Mouse (Mus musculus): ENCODE data around the gene D430042O09Rik.
A peak's percentile ranks its signal among the peaks of the same experiment; 100 is the strongest.
"Not testable (repeated sequence)": the region's sequence is repeated elsewhere in the genome, so short reads cannot be mapped to it uniquely, and the experiment has no call there.

Gene D430042O09Rik

DNA sequence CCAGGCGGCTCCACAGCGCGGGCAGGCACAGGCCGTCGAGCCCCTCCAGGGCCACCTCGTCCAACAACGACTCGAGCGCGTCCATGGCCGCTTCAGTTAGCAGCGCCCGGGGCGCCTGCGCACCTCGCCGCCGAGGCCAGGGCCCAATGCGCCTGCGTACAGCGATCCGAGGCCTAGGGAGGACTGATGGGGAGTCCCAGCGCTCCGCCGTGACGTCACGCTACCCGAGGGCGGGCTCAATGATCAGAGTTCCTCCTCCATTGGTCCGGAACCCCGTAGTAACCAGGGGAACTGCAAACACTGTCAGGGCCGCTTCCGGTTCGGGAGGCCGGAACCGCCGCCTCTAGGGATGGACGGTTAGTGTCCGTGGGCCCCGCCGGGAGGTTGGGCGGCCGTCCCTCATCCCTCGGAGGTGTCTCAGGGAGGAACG is at the start of gene D430042O09Rik, which contains the start of gene Gtf3c1:
Gene D430042O09Rik, plus strand, starts transcription at position 296 of the 430 bp plus-strand sequence.
Gene Gtf3c1, minus strand, starts transcription at position 188 of the 430 bp plus-strand sequence.
- peak; percentile 97 for DNase-seq (ENCODE audit: low spot score)

DNA sequence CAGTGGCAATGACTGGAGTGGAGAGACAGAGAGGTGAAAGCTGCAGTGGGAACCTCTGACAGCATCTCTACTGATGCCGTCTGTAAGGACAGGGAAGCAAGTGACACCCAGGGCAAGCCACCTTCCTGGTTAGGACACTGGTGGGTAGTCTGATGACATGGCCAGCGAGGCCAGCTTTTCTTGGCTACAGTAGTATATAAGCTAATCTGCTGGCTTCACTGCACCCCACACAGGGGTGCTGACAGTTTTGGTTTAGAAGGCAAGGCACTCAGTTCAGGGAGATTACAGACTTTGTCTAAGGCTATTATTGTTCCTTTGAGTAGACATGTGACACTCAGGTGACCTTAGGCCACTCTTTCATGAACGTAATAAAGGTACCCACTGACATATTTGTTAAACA is 44.0 kb upstream of the D430042O09Rik start:
- no peak for DNase-seq (ENCODE audit: low spot score)

DNA sequence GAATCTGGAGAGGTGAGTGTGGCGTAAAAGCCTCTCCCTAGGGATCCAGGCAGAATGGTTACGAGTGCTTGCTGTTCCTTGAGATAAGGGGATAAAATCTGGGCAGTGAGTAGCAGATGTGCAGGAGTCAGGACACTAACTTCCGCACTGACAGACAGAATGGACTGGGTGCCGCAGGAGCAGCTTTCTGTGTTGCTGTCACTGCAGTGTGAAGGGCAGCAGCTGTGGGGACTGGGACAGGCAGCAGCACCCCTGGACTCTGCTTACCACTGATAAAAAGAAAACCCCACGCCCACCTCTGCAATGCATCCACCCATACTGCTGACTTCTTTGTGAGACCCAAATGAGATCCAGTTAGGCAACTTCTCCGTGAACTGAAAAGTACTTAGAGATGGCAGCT is 36.8 kb upstream of the D430042O09Rik start:
- DNase-seq (ENCODE audit: low spot score), result no peak

DNA sequence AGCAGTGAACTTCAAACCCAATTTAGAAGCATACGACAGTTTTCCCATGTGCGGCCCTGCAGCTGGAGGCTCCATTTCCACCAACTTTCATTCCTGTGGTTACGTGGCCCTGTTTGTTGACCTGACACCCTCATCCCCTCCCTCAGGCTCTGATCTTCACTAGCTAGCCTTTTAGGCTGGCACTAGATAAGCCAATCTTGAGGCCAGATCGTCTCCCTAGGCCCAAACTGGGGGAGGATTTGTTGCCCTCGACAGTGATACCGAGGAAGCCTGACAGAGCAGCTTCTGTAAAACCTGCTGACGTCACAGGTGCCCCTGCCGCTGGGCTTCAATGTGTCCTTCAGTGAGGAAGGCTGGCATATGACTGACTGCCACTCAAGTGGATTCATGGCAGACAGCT is 36.3 kb upstream of the D430042O09Rik start:
- no peak for DNase-seq (ENCODE audit: low spot score)

- DNase-seq (ENCODE audit: low spot score), result peak; percentile 66
Measured at GRCm38 (mm10) chr7:125674916-125675315, 32.8 kb upstream of the D430042O09Rik start.

DNA sequence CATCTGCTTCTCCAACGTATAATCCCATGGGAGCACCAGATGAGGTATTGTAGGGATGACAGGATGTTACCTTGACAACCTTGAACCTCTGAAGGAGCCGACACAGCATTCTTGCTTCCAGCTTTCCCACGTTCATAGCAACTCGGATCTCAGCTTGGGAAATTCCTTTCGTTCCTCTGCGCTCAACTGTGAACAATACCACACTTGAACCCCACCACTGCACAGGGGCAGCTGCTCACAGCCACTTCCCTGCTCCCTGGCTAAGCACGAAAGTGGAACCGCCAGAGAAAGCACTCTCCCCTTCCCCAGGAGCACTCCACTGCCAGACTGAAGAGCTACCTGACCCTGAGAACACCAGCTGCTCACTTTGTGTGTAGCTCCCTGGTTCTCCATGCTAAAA is 28.9 kb upstream of the D430042O09Rik start:
- no peak for DNase-seq (ENCODE audit: low spot score)

DNA sequence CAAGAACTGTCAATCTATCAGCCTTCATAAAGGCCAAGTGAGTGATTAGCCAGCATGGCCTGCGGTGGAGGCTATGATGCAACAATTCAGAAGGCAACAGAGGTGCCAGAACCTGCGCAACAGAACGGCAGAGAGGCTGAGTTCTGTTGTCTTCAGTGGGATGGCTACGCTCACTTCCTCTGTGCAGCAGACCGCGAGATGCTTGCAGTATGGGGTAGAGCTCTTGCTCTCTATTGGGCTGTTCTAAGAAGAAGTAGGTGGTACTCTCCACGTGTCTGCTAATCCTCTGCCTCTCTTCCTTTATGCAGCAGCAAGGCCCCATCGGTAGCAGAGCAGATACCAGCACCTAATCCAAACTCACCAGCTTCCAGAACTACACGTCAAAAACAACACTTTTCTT is 27.8 kb upstream of the D430042O09Rik start:
- DNase-seq (ENCODE audit: low spot score), result no peak

- DNase-seq (ENCODE audit: low spot score), result no peak
Measured at GRCm38 (mm10) chr7:125690516-125690915, 17.2 kb upstream of the D430042O09Rik start.

DNA sequence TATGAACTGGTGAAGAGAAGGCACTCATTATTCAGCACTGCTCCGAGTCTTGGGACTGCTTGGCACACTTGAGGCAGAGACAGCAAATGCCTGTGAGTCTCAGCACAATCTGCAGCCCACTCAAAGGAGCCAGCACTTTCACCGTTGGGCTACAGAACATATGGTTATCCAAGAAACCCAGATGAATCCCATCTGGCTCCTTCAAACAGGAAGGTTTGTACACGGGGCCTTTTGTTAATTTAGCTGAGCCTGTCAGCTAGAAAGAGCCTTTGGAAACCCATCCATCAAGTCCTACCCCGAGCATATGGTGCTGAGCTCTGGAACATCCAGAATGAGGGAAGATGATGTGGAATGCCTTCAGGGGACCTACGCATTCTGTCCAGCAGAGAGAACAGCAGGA is 13.6 kb upstream of the D430042O09Rik start:
- no peak for DNase-seq (ENCODE audit: low spot score)

DNA sequence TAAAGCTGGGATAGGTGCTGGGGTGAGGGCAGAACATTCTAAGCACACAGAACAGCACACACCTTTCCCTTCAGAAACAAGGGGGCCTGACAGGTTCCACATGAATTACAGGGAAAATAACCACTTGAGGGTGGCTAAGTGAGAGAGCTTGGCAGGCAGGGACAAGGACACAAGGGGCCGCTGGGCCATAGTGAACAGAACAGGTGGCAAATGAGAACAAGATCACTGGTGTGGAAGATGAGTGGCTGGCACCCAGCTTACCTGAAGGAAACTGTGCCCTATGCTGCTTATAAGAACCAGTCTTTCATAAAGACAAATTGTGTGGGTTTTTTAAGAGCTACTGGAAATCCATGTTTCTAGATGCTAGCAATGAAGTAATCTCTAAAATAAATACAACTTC is 4.9 kb upstream of the D430042O09Rik start:
- DNase-seq (ENCODE audit: low spot score), result no peak

GRCm38 (mm10) chr7:125707186-125707585 is 502 bp upstream of the D430042O09Rik start:
- no peak for DNase-seq (ENCODE audit: low spot score)

GRCm38 (mm10) chr7:125708100-125708499 is 412 bp downstream of the D430042O09Rik start:
- DNase-seq (ENCODE audit: low spot score), result peak; percentile 29

- not testable (repeated sequence) for DNase-seq (ENCODE audit: low spot score)
Measured at GRCm38 (mm10) chr7:125713542-125714055, 5.9 kb downstream of the D430042O09Rik start.

DNA sequence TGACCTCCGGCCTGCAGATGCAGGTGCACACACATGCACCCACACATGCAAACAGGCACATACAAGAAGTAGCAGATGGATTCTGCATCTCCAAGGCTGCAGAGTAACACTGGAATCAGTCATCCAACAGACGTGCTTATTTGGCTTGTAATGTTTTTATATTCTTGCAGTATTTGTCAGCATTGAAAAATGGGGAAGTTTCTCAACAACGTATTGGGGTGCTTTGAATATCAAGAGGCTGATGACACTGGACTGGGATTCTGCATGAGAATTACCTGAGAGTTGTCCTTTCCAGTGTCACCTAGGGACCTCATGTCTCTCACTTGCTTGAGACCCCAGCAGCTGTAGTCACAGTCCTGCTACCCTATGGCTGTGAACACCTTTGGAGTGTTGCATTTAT is 7.1 kb downstream of the D430042O09Rik start:
- no peak for DNase-seq (ENCODE audit: low spot score)

DNA sequence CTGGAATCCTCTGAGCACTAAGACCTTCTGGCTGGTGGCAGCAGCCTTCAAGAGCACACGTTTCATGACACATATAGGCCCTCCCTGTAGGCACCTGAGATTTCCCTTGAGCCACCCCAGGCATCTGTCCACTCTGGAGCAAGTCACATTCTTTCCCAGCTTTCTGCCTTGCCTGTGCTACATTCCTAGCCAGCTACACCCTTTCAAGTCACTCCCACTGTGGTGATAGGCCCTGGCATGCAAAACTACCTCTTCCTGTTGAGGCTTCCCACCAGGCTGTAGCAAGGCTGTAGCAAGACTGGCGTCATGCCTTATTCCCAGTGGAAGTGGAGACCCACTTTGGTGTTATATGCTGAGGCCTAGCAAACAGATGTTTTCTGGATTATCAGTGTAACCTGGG is 9.0 kb downstream of the D430042O09Rik start:
- DNase-seq (ENCODE audit: low spot score), result no peak

- peak; percentile 32 for DNase-seq (ENCODE audit: low spot score)
Measured at GRCm38 (mm10) chr7:125717612-125718011, 9.9 kb downstream of the D430042O09Rik start.

DNA sequence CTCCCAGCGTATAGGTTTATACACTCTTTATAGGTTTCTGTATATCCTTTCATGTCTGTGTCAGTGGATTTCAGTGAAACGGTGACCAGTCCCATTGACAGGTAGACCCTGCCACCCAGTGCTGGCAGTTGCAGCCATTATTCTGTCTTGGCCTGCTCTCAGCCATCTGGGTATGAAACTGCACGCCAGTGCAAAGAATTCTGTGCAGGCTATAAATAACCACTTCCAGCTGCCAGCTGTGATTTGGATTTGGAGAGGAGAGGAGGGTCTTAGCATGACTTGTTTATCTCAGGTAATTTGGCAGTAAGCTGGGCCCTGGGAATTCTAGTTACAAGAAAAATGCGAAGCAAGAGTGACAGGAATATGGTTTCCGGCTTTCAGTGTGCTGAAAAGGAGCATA is 12.7 kb downstream of the D430042O09Rik start:
- DNase-seq (ENCODE audit: low spot score), result no peak

DNA sequence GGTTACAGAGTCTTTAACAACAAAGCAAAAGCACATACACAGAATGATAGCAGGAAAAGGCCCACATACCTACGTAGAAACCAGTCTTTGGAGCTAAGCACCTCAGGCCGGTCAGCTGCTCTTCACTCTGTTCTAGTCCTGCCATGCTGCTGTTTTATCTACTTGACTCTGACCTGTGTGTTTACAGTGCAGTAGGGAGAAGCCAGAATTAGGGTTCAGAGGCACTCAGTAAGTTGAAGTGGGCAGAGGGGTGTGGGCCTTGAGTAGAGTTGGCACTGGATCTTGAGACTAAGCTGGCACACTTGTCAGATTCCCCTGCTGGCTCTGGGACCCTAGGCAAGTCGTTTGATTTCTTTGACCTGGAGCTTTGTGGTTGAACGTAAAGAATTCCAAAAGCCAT is 13.3 kb downstream of the D430042O09Rik start:
- DNase-seq (ENCODE audit: low spot score), result no peak

DNA sequence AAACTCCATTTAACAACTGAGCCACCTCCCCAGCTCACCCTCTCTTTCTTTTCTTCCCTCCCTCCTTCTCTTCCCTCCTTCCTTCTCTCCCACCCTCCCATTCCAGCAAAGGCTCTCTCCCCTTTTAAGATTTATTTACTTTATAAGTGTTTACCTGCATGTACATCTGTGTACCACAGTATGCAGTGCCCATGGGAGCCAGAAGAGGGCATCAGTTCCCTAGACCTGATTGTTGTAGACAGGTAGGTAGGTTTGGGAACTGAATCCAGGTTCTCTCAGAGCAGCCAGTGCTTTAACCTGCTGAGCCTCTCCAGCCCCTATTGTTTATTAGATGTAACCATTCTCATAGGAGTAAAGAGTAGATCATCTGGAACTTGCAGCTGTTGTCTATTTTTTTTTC is 14.4 kb downstream of the D430042O09Rik start:
- DNase-seq (ENCODE audit: low spot score), result no peak

DNA sequence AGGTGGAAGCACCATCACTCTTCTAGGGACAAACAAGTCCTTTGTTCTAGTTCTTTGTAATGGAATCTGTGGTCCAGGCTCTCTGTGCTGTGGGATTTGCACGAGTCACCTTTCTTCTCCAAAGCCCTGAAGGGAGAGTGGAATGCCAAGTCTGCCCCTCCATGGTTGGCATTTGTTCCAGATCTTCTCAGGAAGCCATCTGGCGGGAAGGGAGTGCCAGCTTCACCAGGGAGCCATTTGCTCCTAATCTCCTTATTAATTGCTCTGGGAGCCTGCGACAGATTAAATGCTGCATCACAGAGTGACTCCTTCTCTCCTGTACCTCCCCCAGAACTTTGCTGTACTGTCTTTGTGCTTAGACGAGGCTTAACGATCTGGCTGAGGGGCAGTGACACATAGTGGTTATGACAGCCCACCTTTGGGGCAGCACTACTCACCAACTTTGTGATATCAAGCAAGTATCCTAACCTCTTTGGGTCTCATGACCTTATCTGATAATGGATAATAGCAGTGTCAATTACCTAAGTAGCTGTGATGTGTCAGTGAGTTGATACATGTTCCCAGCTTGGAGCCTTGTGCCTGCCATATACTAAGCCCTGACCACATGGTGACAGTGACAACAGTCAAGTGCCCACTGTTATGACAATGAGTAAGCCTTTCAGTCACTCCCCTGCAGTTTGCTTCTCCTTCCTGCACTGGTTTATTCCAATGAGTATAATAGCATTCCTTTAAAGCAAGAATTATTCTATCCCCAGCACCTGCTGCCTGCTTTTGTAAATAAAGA is 15.7 kb downstream of the D430042O09Rik start:
- peak; percentile 19 for DNase-seq (ENCODE audit: low spot score)

DNA sequence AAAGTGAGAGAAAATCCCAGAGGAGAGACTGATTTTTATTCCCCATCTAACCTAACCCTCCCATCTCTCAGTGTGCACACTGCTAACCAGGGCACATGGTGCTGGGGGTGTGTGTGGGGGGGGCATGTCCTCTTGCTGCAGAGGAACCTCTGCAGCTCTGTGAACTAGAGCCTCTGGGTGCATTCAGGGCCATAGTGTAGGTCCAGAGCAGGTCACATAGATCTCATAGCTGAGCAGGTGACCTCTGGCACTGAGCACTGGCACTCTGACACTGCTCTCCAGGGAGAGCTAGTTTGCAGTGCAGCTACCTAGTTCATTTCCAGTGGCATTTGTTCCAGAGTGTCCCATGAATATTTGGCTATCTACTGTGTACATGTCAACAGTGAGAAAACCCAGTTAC is 24.0 kb downstream of the D430042O09Rik start:
- no peak for DNase-seq (ENCODE audit: low spot score)

- DNase-seq (ENCODE audit: low spot score), result peak; percentile 14
Measured at GRCm38 (mm10) chr7:125733791-125734190, 26.1 kb downstream of the D430042O09Rik start.

DNA sequence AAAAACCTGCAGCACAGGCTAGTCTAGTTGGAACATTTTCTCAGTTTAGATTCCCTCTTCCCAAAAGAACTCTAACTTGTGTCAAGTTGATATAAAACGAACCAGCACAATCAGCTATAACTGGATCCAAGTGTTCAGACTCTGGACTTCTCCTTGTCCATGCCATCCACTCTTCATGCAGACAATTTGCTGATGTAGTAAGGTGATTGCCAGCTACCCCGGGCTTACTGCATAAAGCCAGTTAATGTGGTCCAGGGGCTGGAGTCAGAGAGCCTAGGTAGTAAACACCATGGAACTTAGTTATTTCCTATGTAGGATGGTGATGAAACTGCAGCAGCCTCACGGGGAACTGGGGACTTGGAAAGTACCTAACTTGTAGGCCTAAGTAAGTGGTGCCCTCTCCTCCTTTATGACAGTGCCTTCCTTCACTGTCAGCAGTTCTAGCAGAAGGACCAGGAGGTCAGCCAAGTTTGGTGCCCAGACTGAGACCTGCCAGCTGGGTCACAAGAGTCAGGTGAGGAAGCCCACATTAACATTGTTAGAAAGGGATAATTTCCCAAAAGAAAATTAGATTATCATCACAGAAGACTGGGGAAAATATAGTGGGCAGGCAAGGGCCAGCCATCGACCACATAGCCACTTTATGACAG is 28.8 kb downstream of the D430042O09Rik start:
- DNase-seq (ENCODE audit: low spot score), result peak; percentile 19
